In genomic region chr2:93509777-93510750, GRCm38 (mm10) we compare ENCODE assay signal across 26 mouse cellular contexts. TPM values are rescaled to one million over a fixed set of nuclear protein-coding genes. Genes with fewer than 3 reads are reported as not detected.
"Had no signal": no experiment of that assay in that cellular context is flagged by ENCODE, and none has a peak within 500 bp of the region (broad histone marks: within the 10 kb centered on the region; RNA-seq: fewer than 3 reads in every experiment).

No protein-coding gene starts in this region.

- H3K4me2 ChIP-seq: lung, embryonic 15.5 days; midbrain, embryonic 11.5 days; midbrain, embryonic 13.5 days; midbrain, embryonic 15.5 days; neural tube, embryonic 13.5 days; neural tube, embryonic 15.5 days had no signal

- H3K4me3 ChIP-seq: lung, embryonic 15.5 days; megakaryocyte, embryonic 14.5 days; midbrain, embryonic 13.5 days; midbrain, embryonic 15.5 days; neural tube, embryonic 13.5 days; neural tube, embryonic 15.5 days had no signal

- DNase-seq: liver, postnatal 0 days; lung, adult 2 months; lung, postnatal 14 days; lung, postnatal 36 days; right cerebral cortex, postnatal 4 days; spleen, adult 18-20 months; thymus, adult 18-20 months; thymus, postnatal 25 days; thymus, postnatal 4 days had no signal

- ATAC-seq: liver, postnatal 0 days; lung, postnatal 0 days; midbrain, embryonic 13.5 days; midbrain, embryonic 15.5 days had no signal

- H3K36me3 ChIP-seq: lung, embryonic 15.5 days; midbrain, embryonic 13.5 days; midbrain, embryonic 15.5 days; neural tube, embryonic 13.5 days; neural tube, embryonic 15.5 days had no signal

- H3K4me1 ChIP-seq: lung, embryonic 15.5 days; megakaryocyte, embryonic 14.5 days; midbrain, embryonic 13.5 days had no signal

- H3K9me3 ChIP-seq: lung, embryonic 15.5 days; midbrain, embryonic 13.5 days; midbrain, embryonic 15.5 days; neural tube, embryonic 13.5 days; neural tube, embryonic 15.5 days had no signal

- H3K9ac ChIP-seq: liver, postnatal 0 days; lung, embryonic 15.5 days; midbrain, embryonic 13.5 days; midbrain, embryonic 15.5 days; neural tube, embryonic 13.5 days; neural tube, embryonic 15.5 days had no signal

- H3K27ac ChIP-seq: lung, embryonic 15.5 days; macrophage; midbrain, embryonic 13.5 days; midbrain, embryonic 15.5 days; neural tube, embryonic 13.5 days; neural tube, embryonic 15.5 days had no signal

- H3K27me3 ChIP-seq: lung, embryonic 15.5 days; midbrain, embryonic 13.5 days; midbrain, embryonic 15.5 days; neural tube, embryonic 13.5 days; neural tube, embryonic 15.5 days had no signal

RNA-seq across cellular contexts. Expression of gene Gm10803, which starts 50.3 kb away (rescaled TPM):
- total RNA-seq: megakaryocyte progenitor cell, adult 5-6 weeks; midbrain, postnatal 0 days; monocyte, adult 5-6 weeks had no signal
- polyA plus RNA-seq: liver, postnatal 0 days; lung, adult 2 months; lung, embryonic 15.5 days; lung, postnatal 0 days; macrophage; midbrain, embryonic 11.5 days; midbrain, embryonic 13.5 days; midbrain, embryonic 15.5 days; midbrain, postnatal 0 days; neural tube, embryonic 11.5 days; neural tube, embryonic 13.5 days; neural tube, embryonic 15.5 days; small intestine, adult 2 months; stomach, embryonic 14.5 days; stomach, embryonic 16.5 days; urinary bladder, adult 2 months had no signal
